Mouse (Mus musculus) kidney, embryonic 14.5 days (tissue): Measurements from ENCODE around the gene Cyp19a1. TPM values are rescaled to one million over a fixed set of nuclear protein-coding genes. Genes with fewer than 3 reads are reported as not detected.

Source experiments
- ATAC-seq: fragments of 200-750 bp; cut with Nextera tagmentation; 2 replicates; pipeline ENCODE4 v1.8.0; 2017; ENCODE audit warnings: moderate number of reproducible peaks, mild to moderate bottlenecking, moderate TSS enrichment, moderate library complexity; ENCODE audit not compliant: low FRiP score, low TSS enrichment
- H3K27ac ChIP-seq: fragments of 300-500 bp; sonication (generic); 2 replicates; pipeline ENCODE4 v1.5.1; 2014; ENCODE audit warnings: low read depth, mild to moderate bottlenecking, low read length, moderate library complexity, mixed read lengths
- H3K27me3 ChIP-seq: fragments of 300-500 bp; sonication (generic); 2 replicates; pipeline ENCODE4 v1.6.1; 2014; ENCODE audit warnings: mild to moderate bottlenecking, low read length; ENCODE audit not compliant: control insufficient read depth, insufficient read depth
- H3K36me3 ChIP-seq: fragments of 300-500 bp; sonication (generic); 2 replicates; pipeline ENCODE4 v1.6.1; 2014; ENCODE audit warnings: low read length, mixed read lengths; ENCODE audit not compliant: control insufficient read depth, insufficient read depth
- H3K4me1 ChIP-seq: fragments of 300-500 bp; sonication (generic); 2 replicates; pipeline ENCODE4 v1.6.1; 2014; ENCODE audit warnings: low read length, mixed read lengths; ENCODE audit not compliant: control insufficient read depth, insufficient read depth
- H3K4me2 ChIP-seq: fragments of 300-500 bp; sonication (generic); replicated peaks from 2 replicates; pipeline ENCODE4 v1.6.1; 2014; ENCODE audit warnings: low read depth, mild to moderate bottlenecking, low read length
- H3K4me3 ChIP-seq: fragments of 300-500 bp; sonication (generic); 2 replicates; pipeline ENCODE4 v1.5.1; 2014; ENCODE audit warnings: mild to moderate bottlenecking, low read length
- H3K9ac ChIP-seq: fragments of 300-500 bp; sonication (generic); 2 replicates; pipeline ENCODE4 v1.6.1; 2014; ENCODE audit warnings: low read depth, mild to moderate bottlenecking, low read length, moderate library complexity
- H3K9me3 ChIP-seq: fragments of 300-500 bp; sonication (generic); 2 replicates; pipeline ENCODE4 v1.6.1; 2016; ENCODE audit warnings: low read length; ENCODE audit not compliant: control insufficient read depth
- WGBS: fragments of 180-500 bp; shearing (Covaris S2); extraction: QIAGEN DNeasy Blood & Tissue Kit; methylation state at CpG from one replicate; pipeline ENCODE4 v1.1.7; 2014; 5-methylcytosine and 5-hydroxymethylcytosine counted together
- polyA plus RNA-seq: library from polyadenylated mRNA; unstranded; fragments of >200 nt; fragmentation: Nextera tagmentation; extraction: Ambion mirVana; gene quantifications from 2 replicates; pipeline ENCODE4 v1.2.1, GENCODE M21; 2014

The Cyp19a1 gene
- polyA plus RNA-seq, result not detected in 2 replicates

GRCm38 (mm10) chr9:54268010-54268409 lies at the start of gene Cyp19a1:
Gene Cyp19a1, minus strand, starts transcription at chr9:54268110.
- no peaks in the 10 kb centered on the region for H3K9me3 ChIP-seq

GRCm38 (mm10) chr9:54316363-54316762 lies 48.5 kb upstream of the Cyp19a1 start:
- H3K9ac ChIP-seq, result no peak overlapping the region
- no peak overlapping the region for H3K27ac ChIP-seq
- H3K9me3 ChIP-seq, result no peaks in the 10 kb centered on the region
- no peak; the same call in 1 of the 2 replicates for ATAC-seq
- H3K4me1 ChIP-seq, result no peaks in the 10 kb centered on the region
- no peak overlapping the region for H3K4me3 ChIP-seq
- no peaks in the 10 kb centered on the region for H3K36me3 ChIP-seq
- H3K27me3 ChIP-seq, result no peaks in the 10 kb centered on the region
- 75% methylated on average over 9 of the region's 9 CpGs for WGBS
- H3K4me2 ChIP-seq, result no peak overlapping the region

More at GRCm38 (mm10) chr9:54268010-54268409, at the start of gene Cyp19a1:
- H3K36me3 ChIP-seq, result no peaks in the 10 kb centered on the region
- no peak within 1 kb of the TSS for H3K4me2 ChIP-seq
- WGBS, result 91% methylated on average over 7 of the region's 7 CpGs
- no peak for ATAC-seq
- no peak within 1 kb of the TSS for H3K4me3 ChIP-seq
- H3K4me1 ChIP-seq, result no peaks in the 10 kb centered on the region
- no peaks in the 10 kb centered on the region for H3K27me3 ChIP-seq
- H3K27ac ChIP-seq, result no peak within 1 kb of the TSS
- H3K9ac ChIP-seq, result no peak within 1 kb of the TSS

GRCm38 (mm10) chr9:54308751-54309358 lies 40.9 kb upstream of the Cyp19a1 start:
- H3K27me3 ChIP-seq, result no peaks in the 10 kb centered on the region
- no peak overlapping the region for H3K9ac ChIP-seq
- no peaks in the 10 kb centered on the region for H3K9me3 ChIP-seq
- no peak overlapping the region for H3K27ac ChIP-seq
- no peak overlapping the region for H3K4me3 ChIP-seq
- H3K36me3 ChIP-seq, result no peaks in the 10 kb centered on the region
- H3K4me1 ChIP-seq, result no peaks in the 10 kb centered on the region
- 39% methylated on average over 2 of the region's 2 CpGs for WGBS
- ATAC-seq, result no peak
- H3K4me2 ChIP-seq, result no peak overlapping the region

DNA sequence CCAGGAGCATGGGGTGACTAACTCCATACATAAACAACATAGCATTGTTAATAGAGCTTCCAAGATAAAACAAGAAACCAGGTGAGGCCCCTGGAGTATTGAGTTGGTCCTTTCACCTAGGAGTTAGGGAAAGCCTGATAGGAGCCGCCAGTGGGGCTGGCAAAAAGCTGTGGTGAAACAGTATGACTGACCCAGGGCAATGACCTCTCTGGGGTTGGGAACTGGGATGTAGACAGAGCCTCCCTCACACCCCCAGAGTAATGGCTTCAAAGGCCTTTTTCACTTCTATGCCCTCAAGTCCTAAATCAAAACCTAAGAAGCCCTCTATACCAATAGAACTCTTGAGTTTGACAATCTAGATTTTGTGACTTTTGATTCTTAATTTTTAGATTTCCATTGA lies 40.3 kb upstream of the Cyp19a1 start:
- Histone ChIP-seq H3K4me1 (no peaks in the 10 kb centered on the region), H3K4me3 (no peak overlapping the region), H3K36me3 (no peaks in the 10 kb centered on the region), H3K27ac (no peak overlapping the region), H3K9me3 (no peaks in the 10 kb centered on the region), H3K9ac (no peak overlapping the region), H3K27me3 (no peaks in the 10 kb centered on the region), H3K4me2 (no peak overlapping the region)
- 35% methylated on average over 1 of the region's 1 CpGs for WGBS
- no peak for ATAC-seq

DNA sequence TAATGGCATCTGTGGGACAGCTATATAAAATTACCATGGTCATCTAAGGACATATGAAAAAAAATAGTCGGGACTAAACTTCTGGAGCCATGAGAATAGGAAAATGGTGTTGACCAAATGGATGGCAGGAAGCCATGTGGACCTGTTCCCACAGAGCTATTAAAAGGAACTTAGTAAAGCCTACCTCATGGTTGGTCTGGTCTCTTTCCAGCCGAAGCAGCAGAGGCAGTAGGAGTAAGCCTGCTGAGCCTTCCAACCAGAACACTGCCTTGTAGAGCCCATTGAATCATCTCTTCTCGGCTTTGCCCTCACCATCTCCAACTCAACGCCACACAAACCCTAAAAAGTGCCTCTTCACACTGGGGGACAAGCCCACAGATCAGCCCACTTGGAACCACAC lies 33.3 kb upstream of the Cyp19a1 start:
- Histone ChIP-seq H3K36me3 (no peaks in the 10 kb centered on the region), H3K9me3 (no peaks in the 10 kb centered on the region), H3K27ac (no peak overlapping the region), H3K4me3 (no peak overlapping the region), H3K4me1 (no peaks in the 10 kb centered on the region), H3K4me2 (no peak overlapping the region), H3K27me3 (no peaks in the 10 kb centered on the region), H3K9ac (no peak overlapping the region)
- no peak for ATAC-seq
- WGBS, result 84% methylated on average over 4 of the region's 4 CpGs

DNA sequence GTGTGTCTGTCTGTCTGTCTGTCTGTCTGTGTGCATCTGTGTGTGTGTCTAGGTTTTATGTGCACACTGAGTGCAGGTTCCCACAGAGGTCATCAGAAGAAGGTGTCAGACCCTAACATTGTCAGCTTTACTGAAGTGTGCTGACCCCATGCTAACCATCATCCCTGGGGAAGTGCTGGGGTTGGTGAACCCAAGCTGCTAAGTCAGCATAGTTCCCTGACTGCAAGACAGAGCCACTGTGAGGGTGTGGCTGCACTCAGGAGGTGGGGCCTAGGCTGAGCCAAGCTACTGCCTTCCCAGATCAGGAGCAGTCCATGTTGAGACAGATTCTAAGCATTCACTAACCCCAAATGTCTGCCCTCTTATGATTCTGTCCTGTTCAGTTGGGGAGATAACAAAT lies 31.9 kb upstream of the Cyp19a1 start:
- no peaks in the 10 kb centered on the region for H3K9me3 ChIP-seq
- no peak overlapping the region for H3K4me2 ChIP-seq
- H3K9ac ChIP-seq, result no peak overlapping the region
- no peaks in the 10 kb centered on the region for H3K27me3 ChIP-seq
- no peaks in the 10 kb centered on the region for H3K36me3 ChIP-seq
- ATAC-seq, result peak; percentile 49; the same call in 1 of the 2 replicates
- no peaks in the 10 kb centered on the region for H3K4me1 ChIP-seq
- H3K4me3 ChIP-seq, result no peak overlapping the region
- H3K27ac ChIP-seq, result no peak overlapping the region

DNA sequence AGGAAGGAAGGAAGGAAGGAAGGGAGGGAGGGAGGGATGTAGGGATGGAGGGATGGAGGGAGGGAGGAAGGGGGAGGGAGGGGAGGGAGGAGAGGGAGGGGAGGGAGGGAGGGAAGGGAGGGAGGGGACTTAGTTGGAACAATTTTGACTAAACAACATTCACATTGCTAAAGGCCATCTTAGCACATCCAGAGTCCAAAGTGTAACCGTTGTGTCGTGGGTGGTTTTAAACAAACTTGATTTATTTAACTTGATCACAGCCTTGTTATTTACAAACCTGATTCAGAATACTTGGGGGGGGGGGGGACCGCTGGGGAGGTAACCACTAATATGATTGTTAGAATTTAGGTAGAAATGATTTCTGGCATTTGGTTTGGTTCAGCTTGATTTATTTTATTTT lies 31.5 kb upstream of the Cyp19a1 start:
- ATAC-seq, result no peak

DNA sequence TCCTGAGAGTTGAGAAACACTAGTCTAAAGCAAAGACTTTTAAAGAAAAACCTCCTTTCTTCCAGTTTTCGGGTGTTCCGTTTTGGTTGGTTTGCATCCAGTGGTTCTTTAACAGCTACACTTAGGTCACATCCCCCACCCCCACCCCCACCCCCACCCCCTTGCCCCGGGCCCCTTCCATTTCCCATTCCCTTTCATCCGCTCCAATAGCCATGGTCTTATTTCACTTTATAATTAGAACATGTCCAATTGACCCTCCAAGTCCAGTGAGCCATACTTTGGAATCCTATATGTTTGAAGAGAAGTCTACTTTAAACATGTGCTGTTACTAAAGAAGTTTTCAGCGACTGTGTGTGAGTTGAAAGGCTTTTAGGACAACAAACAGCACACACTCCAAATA lies 19.9 kb upstream of the Cyp19a1 start:
- Histone ChIP-seq H3K27me3 (peaks cover 7% of the 10 kb centered on the region; the same call in 1 of the 2 replicates), H3K4me2 (no peak overlapping the region), H3K36me3 (no peaks in the 10 kb centered on the region), H3K4me3 (no peak overlapping the region), H3K9ac (no peak overlapping the region), H3K4me1 (peaks cover 12% of the 10 kb centered on the region; the same call in 1 of the 2 replicates), H3K27ac (peak overlapping the region; percentile 51; the same call in 1 of the 2 replicates), H3K9me3 (no peaks in the 10 kb centered on the region)
- 23% methylated on average over 5 of the region's 5 CpGs for WGBS
- ATAC-seq, result peak; percentile 54; the same call in 1 of the 2 replicates

More for the DNA sequence above, 31.5 kb upstream of the Cyp19a1 start:
- H3K4me2 ChIP-seq, result no peak overlapping the region
- H3K4me3 ChIP-seq, result no peak overlapping the region
- no peaks in the 10 kb centered on the region for H3K9me3 ChIP-seq
- no peaks in the 10 kb centered on the region for H3K27me3 ChIP-seq
- H3K4me1 ChIP-seq, result no peaks in the 10 kb centered on the region
- WGBS, result 66% methylated on average over 3 of the region's 3 CpGs
- H3K9ac ChIP-seq, result no peak overlapping the region
- no peak overlapping the region for H3K27ac ChIP-seq
- no peaks in the 10 kb centered on the region for H3K36me3 ChIP-seq

GRCm38 (mm10) chr9:54286331-54286987 lies 18.5 kb upstream of the Cyp19a1 start, which contains the start of gene Gldn:
Gene Gldn, plus strand, starts transcription at chr9:54286486.
- Histone ChIP-seq H3K27me3 (peaks cover 7% of the 10 kb centered on the region; the same call in 1 of the 2 replicates), H3K9me3 (no peaks in the 10 kb centered on the region), H3K4me3 (peak within 1 kb of the TSS; percentile 42), H3K4me1 (peaks cover 12% of the 10 kb centered on the region; the same call in 1 of the 2 replicates), H3K4me2 (peak within 1 kb of the TSS; percentile 94), H3K9ac (peak within 1 kb of the TSS; percentile 58), H3K27ac (peak within 1 kb of the TSS; percentile 52), H3K36me3 (no peaks in the 10 kb centered on the region)
- peak; percentile 79 for ATAC-seq
- WGBS, result 2% methylated on average over 61 of the region's 61 CpGs
